Mouse (Mus musculus): Measurements from ENCODE around the gene Bcas3. TPM values are rescaled to one million over a fixed set of nuclear protein-coding genes. Genes with fewer than 3 reads are reported as not detected.

The Bcas3 gene
- polyA plus RNA-seq, 2 experiments, result 22.2 to 28.2 TPM

GRCm38 (mm10) chr11:85428227-85428626 lies 75.3 kb downstream of the Bcas3 start:
- 7% methylated on average over 3 of the region's 3 CpGs for WGBS
- Histone ChIP-seq H3K36me3 (ENCODE audit: control insufficient read depth, insufficient read depth, low read length) (no peaks in the 10 kb centered on the region), H3K27me3 (ENCODE audit: control insufficient read depth, insufficient read depth, low read length) (no peaks in the 10 kb centered on the region), H3K4me2 (replicated peaks; ENCODE audit: low read depth, low read length, severe bottlenecking) (no peak overlapping the region), H3K9ac (ENCODE audit: low read depth, low read length, severe bottlenecking) (no peak overlapping the region), H3K4me1 (ENCODE audit: control insufficient read depth, insufficient read depth, low read length) (peaks cover 18% of the 10 kb centered on the region), H3K9me3 (ENCODE audit: control insufficient read depth, low read length) (no peaks in the 10 kb centered on the region), H3K27ac (replicated peaks; ENCODE audit: low read depth, low read length) (0 out of 2 replicates have a peak overlapping the region, but pooled peaks have one; percentile 1), H3K4me3 (replicated peaks; ENCODE audit: low read length) (no peak overlapping the region)
- TF ChIP-seq POLR2A (IDR thresholded peaks at IDR 0.05; ENCODE audit: borderline replicate concordance, extremely low read depth, insufficient read depth, insufficient read length), result no peak
- peak; percentile 19; the same call in 1 of the 2 replicates for ATAC-seq (ENCODE audit: low FRiP score, low read depth)
- peak; percentile 59 for DNase-seq (ENCODE audit: low spot score)

DNA sequence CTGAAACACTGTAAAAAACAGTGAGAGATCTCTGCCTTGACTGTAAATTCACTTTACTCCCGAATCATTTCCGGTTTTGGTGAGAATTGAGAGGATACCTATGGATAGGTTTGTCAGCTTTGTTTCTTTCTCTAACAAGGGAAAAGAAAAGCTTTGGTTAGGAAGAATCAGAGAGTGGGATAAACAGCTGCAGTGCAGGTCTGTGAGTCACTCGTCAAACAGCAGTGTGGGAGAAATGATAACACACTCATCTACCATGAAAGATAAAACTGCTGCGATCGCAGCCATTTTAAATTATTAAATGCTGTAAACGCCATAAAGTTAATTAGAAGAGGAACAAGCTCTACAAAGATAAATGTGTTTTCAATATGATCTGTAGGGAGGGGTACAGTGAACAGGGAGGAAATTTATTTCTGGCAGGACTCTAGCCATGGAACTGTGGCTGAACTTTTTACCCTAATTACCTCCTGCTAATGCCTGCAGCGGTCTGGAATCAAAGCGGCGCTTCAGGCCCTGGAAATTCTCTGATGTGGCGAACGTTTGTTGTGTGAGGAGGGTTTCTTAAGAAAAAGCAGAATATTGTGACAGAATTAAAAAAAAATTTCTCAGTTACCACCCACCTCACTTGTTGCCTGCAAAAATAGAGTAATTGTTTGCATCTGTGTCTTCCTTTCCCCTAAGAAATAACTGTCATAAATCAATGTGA lies 77.9 kb downstream of the Bcas3 start:
- Histone ChIP-seq H3K36me3 (ENCODE audit: control insufficient read depth, insufficient read depth, low read length) (no peaks in the 10 kb centered on the region), H3K9me3 (ENCODE audit: control insufficient read depth, low read length) (no peaks in the 10 kb centered on the region), H3K9ac (ENCODE audit: low read depth, low read length, severe bottlenecking) (no peak overlapping the region), H3K4me2 (replicated peaks; ENCODE audit: low read depth, low read length, severe bottlenecking) (peak overlapping the region; percentile 7; the same call in 1 of the 2 replicates), H3K4me3 (replicated peaks; ENCODE audit: low read length) (no peak overlapping the region), H3K27ac (replicated peaks; ENCODE audit: low read depth, low read length) (no peak overlapping the region), H3K27me3 (ENCODE audit: control insufficient read depth, insufficient read depth, low read length) (no peaks in the 10 kb centered on the region), H3K4me1 (ENCODE audit: control insufficient read depth, insufficient read depth, low read length) (peaks cover 18% of the 10 kb centered on the region)
- peak; percentile 72 for DNase-seq (ENCODE audit: low spot score)
- 19% methylated on average over 11 of the region's 11 CpGs for WGBS
- ATAC-seq (ENCODE audit: low FRiP score, low read depth), result no peak
- TF ChIP-seq POLR2A (IDR thresholded peaks at IDR 0.05; ENCODE audit: borderline replicate concordance, extremely low read depth, insufficient read depth, insufficient read length), result no peak

GRCm38 (mm10) chr11:85447375-85447774 lies 94.4 kb downstream of the Bcas3 start:
- Histone ChIP-seq H3K4me1 (ENCODE audit: control insufficient read depth, insufficient read depth, low read length) (peaks cover 9% of the 10 kb centered on the region; the same call in 1 of the 2 replicates), H3K27ac (replicated peaks; ENCODE audit: low read depth, low read length) (no peak overlapping the region), H3K4me2 (replicated peaks; ENCODE audit: low read depth, low read length, severe bottlenecking) (no peak overlapping the region), H3K4me3 (replicated peaks; ENCODE audit: low read length) (no peak overlapping the region), H3K9me3 (ENCODE audit: control insufficient read depth, low read length) (no peaks in the 10 kb centered on the region), H3K27me3 (ENCODE audit: control insufficient read depth, insufficient read depth, low read length) (no peaks in the 10 kb centered on the region), H3K9ac (ENCODE audit: low read depth, low read length, severe bottlenecking) (no peak overlapping the region), H3K36me3 (ENCODE audit: control insufficient read depth, insufficient read depth, low read length) (no peaks in the 10 kb centered on the region)
- TF ChIP-seq POLR2A (IDR thresholded peaks at IDR 0.05; ENCODE audit: borderline replicate concordance, extremely low read depth, insufficient read depth, insufficient read length), result no peak
- DNase-seq (ENCODE audit: low spot score) (no peak), ATAC-seq (ENCODE audit: low FRiP score, low read depth) (no peak)
- 89% methylated on average over 5 of the region's 5 CpGs for WGBS

GRCm38 (mm10) chr11:85453598-85454304 lies 100.8 kb downstream of the Bcas3 start:
- Histone ChIP-seq H3K4me3 (replicated peaks; ENCODE audit: low read length) (no peak overlapping the region), H3K27me3 (ENCODE audit: control insufficient read depth, insufficient read depth, low read length) (no peaks in the 10 kb centered on the region), H3K36me3 (ENCODE audit: control insufficient read depth, insufficient read depth, low read length) (no peaks in the 10 kb centered on the region), H3K27ac (replicated peaks; ENCODE audit: low read depth, low read length) (no peak overlapping the region), H3K9ac (ENCODE audit: low read depth, low read length, severe bottlenecking) (no peak overlapping the region), H3K4me1 (ENCODE audit: control insufficient read depth, insufficient read depth, low read length) (no peaks in the 10 kb centered on the region), H3K4me2 (replicated peaks; ENCODE audit: low read depth, low read length, severe bottlenecking) (no peak overlapping the region), H3K9me3 (ENCODE audit: control insufficient read depth, low read length) (no peaks in the 10 kb centered on the region)
- ATAC-seq (ENCODE audit: low FRiP score, low read depth) (no peak), DNase-seq (ENCODE audit: low spot score) (no peak)
- 62% methylated on average over 8 of the region's 8 CpGs for WGBS
- TF ChIP-seq POLR2A (IDR thresholded peaks at IDR 0.05; ENCODE audit: borderline replicate concordance, extremely low read depth, insufficient read depth, insufficient read length), result no peak

DNA sequence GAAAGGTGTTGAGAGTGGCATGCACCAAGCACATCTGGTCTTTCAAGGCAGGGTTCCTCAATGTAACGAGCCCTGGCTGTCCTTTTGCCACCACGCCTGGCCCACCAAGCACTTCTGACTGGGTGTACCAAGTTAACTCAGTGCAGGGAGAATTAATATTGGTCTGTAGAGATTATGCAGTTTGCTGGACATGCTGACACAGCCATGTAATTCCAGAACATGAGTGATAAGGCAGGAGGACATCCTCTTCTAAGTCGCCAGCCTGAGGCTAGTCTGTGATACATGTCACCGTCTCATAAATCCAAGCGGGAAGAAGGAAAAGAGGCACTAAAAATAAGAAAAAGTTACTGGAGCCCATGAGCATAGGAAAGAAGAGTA lies 101.3 kb downstream of the Bcas3 start:
- DNase-seq (ENCODE audit: low spot score), result no peak
- H3K9ac ChIP-seq (ENCODE audit: low read depth, low read length, severe bottlenecking), result no peak overlapping the region
- no peak for ATAC-seq (ENCODE audit: low FRiP score, low read depth)
- H3K36me3 ChIP-seq (ENCODE audit: control insufficient read depth, insufficient read depth, low read length), result no peaks in the 10 kb centered on the region
- H3K9me3 ChIP-seq (ENCODE audit: control insufficient read depth, low read length), result no peaks in the 10 kb centered on the region
- TF ChIP-seq POLR2A (IDR thresholded peaks at IDR 0.05; ENCODE audit: borderline replicate concordance, extremely low read depth, insufficient read depth, insufficient read length), result no peak
- H3K27me3 ChIP-seq (ENCODE audit: control insufficient read depth, insufficient read depth, low read length), result no peaks in the 10 kb centered on the region
- no peaks in the 10 kb centered on the region for H3K4me1 ChIP-seq (ENCODE audit: control insufficient read depth, insufficient read depth, low read length)
- H3K4me3 ChIP-seq (replicated peaks; ENCODE audit: low read length), result no peak overlapping the region
- H3K4me2 ChIP-seq (replicated peaks; ENCODE audit: low read depth, low read length, severe bottlenecking), result no peak overlapping the region
- no peak overlapping the region for H3K27ac ChIP-seq (replicated peaks; ENCODE audit: low read depth, low read length)
- 77% methylated on average over 5 of the region's 5 CpGs for WGBS
